Mouse (Mus musculus): ENCODE measurements around the gene E130308A19Rik. TPM values are rescaled to one million over a fixed set of nuclear protein-coding genes. Genes with fewer than 3 reads are reported as not detected.

E130308A19Rik gene
- total RNA-seq, 4 experiments from 2014 or later, result 6.2 to 7.7 (median 7.2) TPM

GRCm38 (mm10) chr4:59727187-59727877 lies 101.3 kb downstream of the E130308A19Rik start:
- DNase-seq (ENCODE audit: low spot score), result no peak

DNA sequence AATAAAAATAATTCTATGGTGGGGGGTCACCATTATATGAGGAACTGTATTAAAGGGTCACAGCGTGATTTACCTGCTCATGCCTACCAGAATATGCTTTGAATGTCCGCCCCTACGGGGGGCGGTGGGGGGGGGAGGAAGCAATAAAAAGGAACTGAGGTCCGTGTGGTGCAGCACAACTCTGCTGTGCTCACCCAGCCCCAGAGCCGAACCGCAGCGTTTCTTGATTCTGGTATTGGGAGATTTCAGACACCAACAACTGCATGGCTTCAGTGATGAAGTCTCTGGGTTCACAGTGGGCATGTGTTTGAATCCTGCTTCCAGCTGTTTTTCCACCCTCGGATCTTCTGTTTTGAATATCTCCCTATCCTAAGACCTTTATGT lies 101.9 kb downstream of the E130308A19Rik start:
- DNase-seq (ENCODE audit: low spot score), result no peak

- DNase-seq (ENCODE audit: low spot score), result no peak
Measured at GRCm38 (mm10) chr4:59728839-59729238, 102.8 kb downstream of the E130308A19Rik start.

DNA sequence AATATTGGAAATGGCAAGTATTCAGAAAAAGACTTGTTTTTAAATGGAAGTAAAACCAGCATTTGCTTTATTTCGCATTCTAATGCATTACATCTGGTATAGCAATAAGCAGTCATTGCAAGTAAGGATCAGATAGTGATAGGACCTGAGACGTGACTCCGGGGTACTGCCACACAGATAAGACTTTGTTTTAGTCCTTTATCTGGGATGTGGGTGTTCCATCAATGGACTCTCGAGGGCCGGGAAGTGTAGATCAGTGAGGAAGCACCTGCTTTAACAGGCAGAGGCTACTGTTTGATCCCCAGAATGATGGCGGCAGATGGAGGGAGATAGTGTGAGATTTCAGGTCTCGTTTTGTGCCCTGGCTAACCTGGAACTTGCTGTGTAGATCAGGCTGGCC lies 105.5 kb downstream of the E130308A19Rik start:
- no peak for DNase-seq (ENCODE audit: low spot score)

DNA sequence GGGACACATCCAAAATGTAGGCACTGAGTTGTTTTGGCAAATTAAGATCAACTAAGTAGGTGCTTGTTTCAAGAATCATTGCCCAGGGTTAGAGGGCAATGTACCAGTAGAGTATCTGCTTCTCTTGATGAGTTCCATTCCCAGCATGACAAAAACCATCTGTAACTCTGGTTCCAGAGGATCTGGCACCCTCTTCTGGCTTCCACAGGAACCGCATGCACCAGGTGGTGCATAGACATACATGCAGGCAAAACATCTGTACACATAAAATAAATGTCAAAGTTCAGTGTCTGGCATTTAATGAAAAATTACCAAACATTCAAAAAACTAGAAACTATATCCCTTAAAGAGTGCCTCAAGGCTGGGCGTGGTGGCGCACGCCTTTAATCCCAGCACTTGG lies 113.3 kb downstream of the E130308A19Rik start:
- no peak for DNase-seq (ENCODE audit: low spot score)

DNA sequence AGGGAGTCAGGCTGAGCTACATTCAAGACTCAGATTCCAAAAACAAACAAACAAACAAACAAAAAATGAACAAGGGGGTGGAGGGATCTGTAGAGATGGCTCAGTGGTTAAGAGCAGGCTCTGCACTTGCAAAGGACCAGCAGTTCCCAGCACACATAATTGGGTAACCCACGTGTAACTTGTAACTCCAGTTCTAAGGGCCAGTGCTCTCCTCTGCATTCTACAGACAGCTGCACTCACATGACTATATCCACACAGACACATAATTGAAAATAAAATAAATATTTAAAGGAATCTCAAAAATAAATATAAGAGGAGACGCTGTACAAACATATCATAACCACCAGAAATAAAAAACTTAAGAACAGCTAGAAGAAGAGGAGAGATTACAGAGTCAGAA lies 113.9 kb downstream of the E130308A19Rik start:
- DNase-seq (ENCODE audit: low spot score), result no peak

DNA sequence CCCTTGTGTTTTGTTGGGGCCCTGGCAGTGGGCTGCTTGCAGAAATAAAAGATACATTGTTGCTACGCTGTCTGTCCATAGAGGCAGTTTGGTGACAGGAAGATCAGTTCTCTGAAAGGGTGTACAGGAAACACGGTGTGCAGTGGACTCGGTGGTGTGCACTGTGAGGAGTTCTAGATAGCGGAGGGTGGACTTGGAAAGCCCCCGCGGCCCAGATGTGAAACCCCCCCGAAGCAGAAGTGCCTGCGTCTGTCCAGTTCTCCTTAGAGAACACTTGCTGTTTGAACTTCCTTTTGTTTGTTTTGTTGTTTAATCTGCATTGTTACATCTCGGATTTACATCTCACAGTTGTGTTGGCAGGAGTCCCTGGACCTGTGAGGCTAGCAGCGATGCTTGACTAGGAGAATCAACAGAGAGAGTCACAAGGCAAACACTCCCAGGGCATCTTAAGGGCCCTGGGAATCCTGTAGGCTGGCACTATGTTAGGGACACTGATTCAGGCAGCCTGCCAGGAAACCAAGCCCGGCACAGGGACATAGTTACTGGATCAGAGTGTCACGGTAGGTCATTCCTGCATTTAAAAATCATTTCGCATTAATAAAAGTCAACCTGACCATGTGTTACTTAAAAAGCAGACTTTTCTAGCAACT lies 127.6 kb downstream of the E130308A19Rik start:
- DNase-seq (ENCODE audit: low spot score), result peak; percentile 59

DNA sequence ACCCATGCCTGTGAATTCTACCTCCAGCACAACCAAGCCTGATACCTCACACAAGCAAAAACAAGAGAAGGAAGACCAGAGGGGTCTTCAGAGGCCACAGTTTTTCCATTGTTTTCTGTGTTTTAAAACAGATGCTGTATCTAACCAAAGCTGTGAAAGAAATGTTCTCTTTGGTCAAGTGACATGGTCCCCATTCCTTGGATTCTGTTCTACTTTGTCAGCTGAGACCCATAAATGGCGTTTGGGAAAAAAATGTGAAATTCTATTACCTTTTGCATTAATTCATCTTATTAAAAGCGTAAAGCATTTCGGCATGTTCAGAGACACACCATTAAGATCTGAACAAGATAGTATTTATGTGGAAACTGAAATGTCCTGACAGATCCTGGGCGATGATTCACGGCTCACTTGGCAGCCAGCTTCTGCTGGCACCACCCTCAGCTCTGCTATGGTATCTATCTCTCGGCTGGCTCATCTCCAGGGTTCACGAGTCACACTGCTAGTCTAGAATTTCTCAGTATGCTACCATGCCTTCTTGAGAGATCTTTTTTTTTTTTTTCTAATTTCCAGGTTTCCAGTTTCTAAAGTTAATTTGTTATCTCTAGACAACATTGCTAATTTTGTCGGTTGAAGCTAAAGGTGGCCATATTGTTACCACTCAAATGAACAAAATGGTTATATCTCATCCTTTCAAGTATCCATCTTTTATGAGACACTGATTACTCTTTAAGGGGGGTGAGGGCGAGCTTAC lies 130.5 kb downstream of the E130308A19Rik start:
- peak; percentile 53 for DNase-seq (ENCODE audit: low spot score)

DNA sequence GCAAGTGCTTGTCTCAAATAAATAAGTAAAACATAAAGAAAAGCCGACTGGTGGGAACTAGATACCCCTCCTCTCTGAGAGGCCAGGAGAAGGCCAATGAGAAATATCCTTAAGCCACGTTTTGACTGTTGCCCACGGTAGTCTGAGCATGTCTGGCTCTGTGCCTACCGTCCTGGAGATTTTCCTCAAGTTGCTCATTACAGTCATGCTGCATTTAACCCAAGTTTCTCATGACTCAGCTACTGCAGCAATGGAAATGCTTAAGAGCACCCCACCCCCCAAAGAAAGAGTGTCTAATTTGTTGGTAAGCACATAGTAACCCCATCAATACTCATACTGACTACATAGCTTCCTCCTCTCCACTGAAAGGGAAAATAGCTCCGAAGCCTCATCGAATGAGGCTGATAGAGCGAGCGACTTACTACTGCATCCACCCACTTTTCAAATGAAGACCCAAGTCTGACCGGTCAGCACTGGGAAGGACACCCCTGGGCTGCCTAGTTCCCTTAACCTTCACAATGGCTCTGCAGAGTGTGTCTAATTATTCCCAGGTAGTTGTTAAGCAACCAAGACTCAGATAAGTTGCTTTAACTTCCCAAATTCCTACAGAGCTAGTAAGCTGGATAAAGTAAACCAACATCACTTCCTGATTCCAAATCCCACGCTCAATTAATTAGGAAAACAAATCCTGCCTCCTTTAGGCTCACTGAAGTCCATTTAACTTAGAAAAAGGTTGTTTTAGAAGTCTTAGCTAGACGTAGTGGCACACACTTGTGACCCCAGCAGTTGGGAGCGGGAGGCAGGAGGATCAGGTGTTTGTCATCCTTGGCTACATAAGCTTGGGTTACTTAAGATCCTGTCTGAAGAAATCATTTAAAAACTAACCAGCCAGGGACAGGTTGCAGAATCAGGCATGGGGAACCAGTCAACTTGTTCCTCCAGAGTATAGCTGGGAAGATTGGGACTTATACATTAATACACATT lies 131.7 kb downstream of the E130308A19Rik start:
- DNase-seq (ENCODE audit: low spot score), result no peak

GRCm38 (mm10) chr4:59760016-59760415 lies 134.0 kb downstream of the E130308A19Rik start:
- DNase-seq (ENCODE audit: low spot score), result no peak

- DNase-seq (ENCODE audit: low spot score), result peak; percentile 57
Measured at GRCm38 (mm10) chr4:59760636-59761364, 134.8 kb downstream of the E130308A19Rik start.

- DNase-seq (ENCODE audit: low spot score), result no peak
Measured at GRCm38 (mm10) chr4:59761365-59761729, 135.3 kb downstream of the E130308A19Rik start.

- no peak for DNase-seq (ENCODE audit: low spot score)
Measured at GRCm38 (mm10) chr4:59764950-59765349, 138.9 kb downstream of the E130308A19Rik start.

GRCm38 (mm10) chr4:59765385-59766005 lies 139.5 kb downstream of the E130308A19Rik start:
- peak; percentile 59 for DNase-seq (ENCODE audit: low spot score)

- DNase-seq (ENCODE audit: low spot score), result no peak
Measured at GRCm38 (mm10) chr4:59767717-59768116, 141.7 kb downstream of the E130308A19Rik start.

GRCm38 (mm10) chr4:59772171-59772879 lies 146.3 kb downstream of the E130308A19Rik start:
- DNase-seq (ENCODE audit: low spot score), result no peak

DNA sequence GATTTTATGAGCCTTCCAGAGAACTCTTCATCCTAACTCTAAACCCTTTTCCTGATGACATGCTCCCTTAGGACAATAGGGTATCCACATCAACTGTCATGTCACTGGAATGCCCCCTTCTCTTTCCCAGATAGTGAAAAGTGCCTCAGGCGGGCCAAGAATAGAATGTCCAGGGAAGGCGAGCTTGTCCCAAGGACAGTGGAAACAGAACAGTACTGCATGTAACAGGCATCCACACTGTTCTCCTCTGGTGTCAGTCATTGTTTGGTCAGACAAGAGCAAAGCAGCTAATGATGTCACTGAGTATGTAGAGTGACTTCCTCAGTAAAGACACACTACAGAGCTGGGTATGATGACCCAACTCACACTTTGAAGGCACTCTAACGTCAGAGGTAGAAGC lies 151.8 kb downstream of the E130308A19Rik start:
- DNase-seq (ENCODE audit: low spot score), result no peak

- no peak for DNase-seq (ENCODE audit: low spot score)
Measured at GRCm38 (mm10) chr4:59780568-59780967, 154.6 kb downstream of the E130308A19Rik start.

- DNase-seq (ENCODE audit: low spot score), result no peak
Measured at GRCm38 (mm10) chr4:59782853-59783684, 157.1 kb downstream of the E130308A19Rik start.

All from heart, adult 8-10 months (tissue).